Mouse (Mus musculus): ENCODE measurements around the gene Edrf1. TPM values are rescaled to one million over a fixed set of nuclear protein-coding genes. Genes with fewer than 3 reads are reported as not detected.

Gene Edrf1
- 16.6 and 17.7 TPM in 2 replicates for polyA plus RNA-seq (2015; fragmentation: Nextera tagmentation; extraction: Ambion mirVana)

GRCm38 (mm10) chr7:133637361-133638305 is at the start of gene Edrf1:
Gene Edrf1 (plus strand): TSS chr7:133637543.
- peak; percentile 98 for ATAC-seq (ENCODE audit: insufficient number of reproducible peaks, low FRiP score, low TSS enrichment, low read depth)
- Histone ChIP-seq H3K27ac (replicated peaks) (peak within 1 kb of the TSS; percentile 95), H3K4me2 (replicated peaks) (peak within 1 kb of the TSS; percentile 82), H3K4me1 (peaks cover 17% of the 10 kb centered on the region), H3K36me3 (peaks cover 23% of the 10 kb centered on the region), H3K9me3 (replicated peaks) (no peaks in the 10 kb centered on the region), H3K9ac (peak within 1 kb of the TSS; percentile 91), H3K27me3 (no peaks in the 10 kb centered on the region), H3K4me3 (replicated peaks) (peak within 1 kb of the TSS; percentile 98)
- WGBS, result under 1% methylated on average over 79 of the region's 81 CpGs

- WGBS, result 67% methylated on average over 1 of the region's 1 CpGs
- H3K4me1 ChIP-seq, result peaks cover 7% of the 10 kb centered on the region; the same call in 1 of the 2 replicates
- H3K27ac ChIP-seq (replicated peaks), result no peak overlapping the region
- no peak for ATAC-seq (ENCODE audit: insufficient number of reproducible peaks, low FRiP score, low TSS enrichment, low read depth)
- H3K36me3 ChIP-seq, result no peaks in the 10 kb centered on the region
- no peaks in the 10 kb centered on the region for H3K9me3 ChIP-seq (replicated peaks)
- no peak overlapping the region for H3K4me2 ChIP-seq (replicated peaks)
- no peak overlapping the region for H3K4me3 ChIP-seq (replicated peaks)
- H3K9ac ChIP-seq, result no peak overlapping the region
- H3K27me3 ChIP-seq, result no peaks in the 10 kb centered on the region
Measured at GRCm38 (mm10) chr7:133591750-133592149, 45.6 kb upstream of the Edrf1 start.

- H3K27me3 ChIP-seq, result no peaks in the 10 kb centered on the region
- H3K4me1 ChIP-seq, result no peaks in the 10 kb centered on the region
- ATAC-seq (ENCODE audit: insufficient number of reproducible peaks, low FRiP score, low TSS enrichment, low read depth), result no peak
- no peak overlapping the region for H3K4me2 ChIP-seq (replicated peaks)
- no peak overlapping the region for H3K27ac ChIP-seq (replicated peaks)
- H3K36me3 ChIP-seq, result no peaks in the 10 kb centered on the region
- H3K9ac ChIP-seq, result no peak overlapping the region
- H3K4me3 ChIP-seq (replicated peaks), result no peak overlapping the region
- WGBS, result 52% methylated on average over 1 of the region's 1 CpGs
- H3K9me3 ChIP-seq (replicated peaks), result no peaks in the 10 kb centered on the region
Measured at GRCm38 (mm10) chr7:133600558-133600957, 36.8 kb upstream of the Edrf1 start.

GRCm38 (mm10) chr7:133602058-133602457 is 35.3 kb upstream of the Edrf1 start, which contains the start of gene Tex36:
Gene Tex36 (minus strand): TSS chr7:133602158.
- Histone ChIP-seq H3K4me1 (no peaks in the 10 kb centered on the region), H3K27ac (replicated peaks) (no peak within 1 kb of the TSS), H3K36me3 (no peaks in the 10 kb centered on the region), H3K9ac (no peak within 1 kb of the TSS), H3K27me3 (no peaks in the 10 kb centered on the region), H3K9me3 (replicated peaks) (no peaks in the 10 kb centered on the region), H3K4me3 (replicated peaks) (no peak within 1 kb of the TSS), H3K4me2 (replicated peaks) (no peak within 1 kb of the TSS)
- no peak for ATAC-seq (ENCODE audit: insufficient number of reproducible peaks, low FRiP score, low TSS enrichment, low read depth)
- WGBS, result 46% methylated on average over 2 of the region's 2 CpGs

GRCm38 (mm10) chr7:133603156-133603555 is 34.2 kb upstream of the Edrf1 start:
- Histone ChIP-seq H3K9ac (no peak overlapping the region), H3K4me2 (replicated peaks) (no peak overlapping the region), H3K9me3 (replicated peaks) (no peaks in the 10 kb centered on the region), H3K27ac (replicated peaks) (no peak overlapping the region), H3K27me3 (no peaks in the 10 kb centered on the region), H3K4me1 (peaks cover 6% of the 10 kb centered on the region), H3K4me3 (replicated peaks) (no peak overlapping the region), H3K36me3 (no peaks in the 10 kb centered on the region)
- WGBS, result 78% methylated on average over 2 of the region's 2 CpGs
- ATAC-seq (ENCODE audit: insufficient number of reproducible peaks, low FRiP score, low TSS enrichment, low read depth), result no peak

GRCm38 (mm10) chr7:133604427-133605081 is 32.8 kb upstream of the Edrf1 start:
- Histone ChIP-seq H3K9ac (no peak overlapping the region), H3K27me3 (no peaks in the 10 kb centered on the region), H3K9me3 (replicated peaks) (no peaks in the 10 kb centered on the region), H3K4me3 (replicated peaks) (no peak overlapping the region), H3K27ac (replicated peaks) (no peak overlapping the region), H3K4me1 (peaks cover 18% of the 10 kb centered on the region), H3K4me2 (replicated peaks) (no peak overlapping the region), H3K36me3 (no peaks in the 10 kb centered on the region)
- ATAC-seq (ENCODE audit: insufficient number of reproducible peaks, low FRiP score, low TSS enrichment, low read depth), result no peak
- 77% methylated on average over 13 of the region's 13 CpGs for WGBS

GRCm38 (mm10) chr7:133607331-133607730 is 30.0 kb upstream of the Edrf1 start:
- no peak overlapping the region for H3K4me2 ChIP-seq (replicated peaks)
- no peak for ATAC-seq (ENCODE audit: insufficient number of reproducible peaks, low FRiP score, low TSS enrichment, low read depth)
- no peaks in the 10 kb centered on the region for H3K36me3 ChIP-seq
- H3K4me3 ChIP-seq (replicated peaks), result no peak overlapping the region
- WGBS, result 65% methylated on average over 5 of the region's 5 CpGs
- H3K4me1 ChIP-seq, result peaks cover 26% of the 10 kb centered on the region
- no peak overlapping the region for H3K27ac ChIP-seq (replicated peaks)
- H3K27me3 ChIP-seq, result no peaks in the 10 kb centered on the region
- no peaks in the 10 kb centered on the region for H3K9me3 ChIP-seq (replicated peaks)
- H3K9ac ChIP-seq, result no peak overlapping the region

- Histone ChIP-seq H3K36me3 (no peaks in the 10 kb centered on the region), H3K9ac (no peak overlapping the region), H3K4me3 (replicated peaks) (no peak overlapping the region), H3K4me2 (replicated peaks) (no peak overlapping the region), H3K4me1 (peaks cover 26% of the 10 kb centered on the region), H3K27me3 (no peaks in the 10 kb centered on the region), H3K9me3 (replicated peaks) (no peaks in the 10 kb centered on the region), H3K27ac (replicated peaks) (no peak overlapping the region)
- 53% methylated on average over 13 of the region's 13 CpGs for WGBS
- ATAC-seq (ENCODE audit: insufficient number of reproducible peaks, low FRiP score, low TSS enrichment, low read depth), result no peak
Measured at GRCm38 (mm10) chr7:133607883-133608575, 29.3 kb upstream of the Edrf1 start.

GRCm38 (mm10) chr7:133608631-133609340 is 28.6 kb upstream of the Edrf1 start:
- no peaks in the 10 kb centered on the region for H3K27me3 ChIP-seq
- peaks cover 26% of the 10 kb centered on the region for H3K4me1 ChIP-seq
- no peak for ATAC-seq (ENCODE audit: insufficient number of reproducible peaks, low FRiP score, low TSS enrichment, low read depth)
- H3K36me3 ChIP-seq, result no peaks in the 10 kb centered on the region
- peak overlapping the region; percentile 69; the same call in 1 of the 2 replicates for H3K27ac ChIP-seq (replicated peaks)
- H3K4me2 ChIP-seq (replicated peaks), result peak overlapping the region; percentile 33; the same call in 1 of the 2 replicates
- H3K9me3 ChIP-seq (replicated peaks), result no peaks in the 10 kb centered on the region
- 28% methylated on average over 13 of the region's 13 CpGs for WGBS
- H3K9ac ChIP-seq, result no peak overlapping the region
- no peak overlapping the region for H3K4me3 ChIP-seq (replicated peaks)

GRCm38 (mm10) chr7:133609585-133609984 is 27.8 kb upstream of the Edrf1 start:
- no peak for ATAC-seq (ENCODE audit: insufficient number of reproducible peaks, low FRiP score, low TSS enrichment, low read depth)
- Histone ChIP-seq H3K9me3 (replicated peaks) (no peaks in the 10 kb centered on the region), H3K36me3 (no peaks in the 10 kb centered on the region), H3K4me1 (peaks cover 26% of the 10 kb centered on the region), H3K27ac (replicated peaks) (peak overlapping the region; percentile 69; the same call in 1 of the 2 replicates), H3K9ac (no peak overlapping the region), H3K4me2 (replicated peaks) (peak overlapping the region; percentile 33), H3K27me3 (no peaks in the 10 kb centered on the region), H3K4me3 (replicated peaks) (no peak overlapping the region)
- 35% methylated on average over 8 of the region's 8 CpGs for WGBS
